Mouse (Mus musculus) embryonic facial prominence, embryonic 10.5 days (tissue): ENCODE results near the gene Gm17324. TPM values are rescaled to one million over a fixed set of nuclear protein-coding genes. Genes with fewer than 3 reads are reported as not detected.
"Not testable (repeated sequence)": the region's sequence is repeated elsewhere in the genome, so short reads cannot be mapped to it uniquely, and the experiment has no call there.

Experiments used
- DNase-seq: peaks from one replicate; pipeline ENCODE4 v3.0.0-alpha.2; 2017; ENCODE audit warnings: low spot score
- H3K27ac ChIP-seq: fragments of 300-500 bp; sonication (generic); replicated peaks from 2 replicates; pipeline ENCODE4 v1.5.1; 2016; ENCODE audit warnings: mild to moderate bottlenecking
- H3K27me3 ChIP-seq: fragments of 300-500 bp; sonication (generic); replicated peaks from 2 replicates; pipeline ENCODE4 v1.6.1; 2016; ENCODE audit warnings: low read depth, mild to moderate bottlenecking; ENCODE audit not compliant: poor library complexity, severe bottlenecking
- H3K36me3 ChIP-seq: fragments of 300-500 bp; sonication (generic); replicated peaks from 2 replicates; pipeline ENCODE4 v1.6.1; 2016; ENCODE audit warnings: mild to moderate bottlenecking, moderate library complexity
- H3K4me1 ChIP-seq: fragments of 300-500 bp; sonication (generic); 2 replicates; pipeline ENCODE4 v1.6.1; 2016
- H3K4me3 ChIP-seq: fragments of 300-500 bp; sonication (generic); 2 replicates; pipeline ENCODE4 v1.5.1; 2016; ENCODE audit warnings: mild to moderate bottlenecking, moderate library complexity
- H3K9me3 ChIP-seq: fragments of 300-500 bp; sonication (generic); 2 replicates; pipeline ENCODE4 v1.6.1; 2016; ENCODE audit warnings: mild to moderate bottlenecking
- WGBS: fragments of 180-500 bp; shearing (Covaris S2); methylation state at CpG from one replicate; pipeline ENCODE4 v1.1.7; 2016; 5-methylcytosine and 5-hydroxymethylcytosine counted together
- polyA plus RNA-seq: library from polyadenylated mRNA; unstranded; fragments of >200 nt; fragmentation: Nextera tagmentation; extraction: Ambion mirVana; gene quantifications from 2 replicates; pipeline ENCODE4 v1.2.1, GENCODE M21; 2016

Gene Gm17324
- polyA plus RNA-seq, 1 experiment from 2014 or later = 0.30 TPM

DNA sequence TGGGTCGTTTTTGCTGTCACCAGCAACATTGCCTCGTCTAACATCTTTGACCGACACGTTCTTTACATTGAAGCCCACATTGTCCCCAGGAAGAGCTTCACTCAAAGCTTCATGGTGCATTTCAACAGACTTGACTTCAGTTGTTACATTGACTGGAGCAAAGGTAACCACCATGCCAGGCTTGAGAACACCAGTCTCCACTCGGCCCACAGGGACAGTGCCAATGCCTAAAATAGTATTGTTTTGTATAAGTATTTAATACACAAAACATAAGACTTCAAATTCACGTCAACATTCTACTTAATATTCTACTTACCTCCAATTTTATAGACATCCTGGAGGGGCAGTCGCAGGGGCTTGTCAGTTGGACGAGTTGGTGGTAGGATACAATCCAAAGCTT, 30.7 kb upstream of the Gm17324 start:
- H3K27ac ChIP-seq, H3K9me3 ChIP-seq, DNase-seq, H3K27me3 ChIP-seq: not testable (repeated sequence)
- H3K36me3 ChIP-seq = peaks cover 55% of the 10 kb centered on the region
- peaks cover 17% of the 10 kb centered on the region for H3K4me1 ChIP-seq
- 33% methylated on average over 8 of the region's 8 CpGs for WGBS
- H3K4me3 ChIP-seq = peak overlapping the region; percentile 78

DNA sequence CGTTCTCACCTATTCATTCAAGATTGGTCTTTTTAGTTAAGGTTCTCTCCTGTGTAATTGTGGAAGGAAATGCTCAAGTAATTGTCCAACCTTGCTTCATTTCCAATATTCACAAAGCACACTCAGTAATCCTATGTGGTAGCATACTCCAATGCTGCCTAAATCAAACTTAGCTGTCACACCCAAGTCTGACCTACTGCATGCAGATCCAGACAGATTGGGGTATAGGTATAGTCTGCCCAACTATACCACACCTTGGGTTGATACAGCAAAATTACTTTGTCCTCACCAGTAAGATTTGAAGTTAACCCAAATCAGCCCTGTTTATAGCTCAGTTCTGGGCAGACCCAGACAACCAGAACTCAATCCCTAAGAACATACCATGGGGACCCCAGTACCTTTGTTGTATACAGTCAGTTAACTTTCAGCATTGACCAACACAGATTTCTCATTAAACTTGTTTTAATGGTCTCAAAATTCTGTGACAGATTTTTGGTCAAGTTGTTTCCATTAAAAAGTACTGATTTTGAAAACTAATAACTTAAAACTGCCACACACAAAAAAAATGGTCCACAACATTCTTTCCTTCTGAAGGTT, 29.5 kb upstream of the Gm17324 start:
- Histone ChIP-seq H3K4me3 (peak overlapping the region; percentile 26; the same call in 1 of the 2 replicates), H3K4me1 (peaks cover 17% of the 10 kb centered on the region), H3K36me3 (peaks cover 67% of the 10 kb centered on the region)
- not testable (repeated sequence) for H3K9me3 ChIP-seq, H3K27me3 ChIP-seq, H3K27ac ChIP-seq, DNase-seq
- 46% methylated on average over 1 of the region's 1 CpGs for WGBS

DNA sequence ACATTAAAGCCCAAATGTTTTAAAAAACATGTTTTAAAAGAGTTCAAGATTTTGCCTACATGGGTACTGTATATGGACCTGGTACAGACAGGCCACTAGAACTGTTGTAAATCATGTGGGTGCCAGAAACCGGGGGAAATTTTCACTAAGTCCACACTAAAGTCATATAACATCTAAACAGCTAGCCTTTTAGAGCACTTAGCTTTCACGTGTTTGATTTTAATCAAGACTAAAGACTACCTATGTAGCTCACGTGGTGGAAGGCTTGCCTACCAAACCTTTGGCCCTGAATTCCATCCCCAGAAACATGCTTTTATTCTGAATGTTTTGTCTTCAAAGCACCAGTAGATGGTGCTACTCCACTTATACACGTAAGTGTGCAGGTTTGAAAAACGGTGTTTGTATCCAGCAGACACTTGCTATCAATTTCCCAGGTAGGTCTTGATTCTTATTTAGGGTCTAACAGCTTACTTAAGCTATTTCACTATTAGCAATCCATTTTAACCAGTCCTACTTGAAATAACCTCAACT, 28.5 kb upstream of the Gm17324 start:
- Histone ChIP-seq H3K27me3 (no peaks in the 10 kb centered on the region), H3K9me3 (no peaks in the 10 kb centered on the region), H3K36me3 (peaks cover 76% of the 10 kb centered on the region), H3K4me3 (no peak overlapping the region), H3K4me1 (peaks cover 11% of the 10 kb centered on the region), H3K27ac (no peak overlapping the region; the same call in 1 of the 2 replicates)
- DNase-seq = peak; percentile 28
- 2% methylated on average over 5 of the region's 5 CpGs for WGBS

DNA sequence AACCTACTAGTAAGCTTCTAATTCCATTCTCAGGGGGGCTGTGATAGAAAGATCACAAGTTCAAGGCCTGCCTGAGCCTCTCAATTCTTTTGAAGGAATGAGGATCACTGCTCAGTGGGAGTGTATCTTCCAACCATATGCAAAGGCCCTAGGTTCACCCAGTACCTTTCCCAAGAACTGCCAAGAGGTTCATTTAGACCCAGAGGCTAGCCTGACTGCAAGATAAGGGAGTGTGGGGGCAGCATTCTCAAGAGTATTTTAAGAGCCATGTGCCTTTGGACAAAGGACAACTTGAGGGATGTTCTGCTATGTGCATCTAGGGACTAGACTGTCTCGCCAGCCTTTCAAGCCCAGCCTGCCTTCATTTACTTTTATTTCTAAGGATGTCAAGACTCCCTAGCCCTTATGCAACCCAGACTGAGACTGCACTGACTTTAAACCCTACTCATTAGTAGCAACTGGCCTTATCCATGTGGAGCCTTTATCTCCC, 28.0 kb upstream of the Gm17324 start:
- DNase-seq = peak; percentile 47
- no peak overlapping the region; the same call in 1 of the 2 replicates for H3K27ac ChIP-seq
- H3K4me3 ChIP-seq = no peak overlapping the region
- H3K36me3 ChIP-seq = peaks cover 81% of the 10 kb centered on the region
- WGBS = 4% methylated on average over 1 of the region's 1 CpGs
- H3K4me1 ChIP-seq = peaks cover 11% of the 10 kb centered on the region
- no peaks in the 10 kb centered on the region for H3K27me3 ChIP-seq
- no peaks in the 10 kb centered on the region for H3K9me3 ChIP-seq

DNA sequence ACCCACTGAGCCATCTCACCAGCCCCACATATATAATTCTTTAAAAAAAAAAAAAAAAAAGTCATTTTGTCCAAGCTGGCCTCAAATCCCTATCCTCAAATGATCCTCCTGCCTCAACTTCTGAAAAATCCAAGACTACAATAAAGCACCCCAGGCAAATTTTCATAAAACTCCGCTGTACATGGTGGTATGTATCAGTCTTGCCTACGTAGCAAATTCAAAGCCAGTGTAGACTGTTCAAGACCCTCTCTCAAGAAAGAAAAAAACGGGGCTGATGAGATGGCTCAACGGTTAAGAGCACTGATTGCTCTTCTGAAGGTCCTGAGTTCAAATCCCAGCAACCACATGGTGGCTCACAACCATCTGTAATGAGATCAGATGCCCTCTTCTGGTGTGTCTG, 27.3 kb upstream of the Gm17324 start:
- Histone ChIP-seq H3K36me3 (peaks cover 84% of the 10 kb centered on the region), H3K9me3 (no peaks in the 10 kb centered on the region), H3K4me1 (peaks cover 11% of the 10 kb centered on the region), H3K27ac (no peak overlapping the region), H3K4me3 (no peak overlapping the region), H3K27me3 (no peaks in the 10 kb centered on the region)
- DNase-seq = peak; percentile 18
- WGBS = 90% methylated on average over 4 of the region's 4 CpGs

DNA sequence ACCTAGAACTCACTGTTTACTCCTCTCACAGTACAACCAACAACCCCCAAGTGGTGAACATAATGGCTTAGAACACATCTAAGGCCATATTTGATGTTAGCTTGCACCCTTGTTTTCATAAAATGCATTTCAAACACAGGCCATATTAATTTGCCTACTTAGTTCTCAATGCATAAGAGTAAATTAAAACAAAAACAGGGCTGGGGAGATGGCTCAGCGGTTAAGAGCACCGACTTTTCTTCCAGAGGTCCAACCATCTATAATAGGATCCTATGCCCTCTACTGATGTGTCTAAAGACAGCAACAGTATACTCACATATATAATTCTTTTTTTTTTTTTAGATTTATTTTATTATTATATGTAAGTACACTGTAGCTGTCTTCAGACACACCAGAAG, 26.8 kb upstream of the Gm17324 start:
- 94% methylated on average over 2 of the region's 2 CpGs for WGBS
- DNase-seq = no peak

DNA sequence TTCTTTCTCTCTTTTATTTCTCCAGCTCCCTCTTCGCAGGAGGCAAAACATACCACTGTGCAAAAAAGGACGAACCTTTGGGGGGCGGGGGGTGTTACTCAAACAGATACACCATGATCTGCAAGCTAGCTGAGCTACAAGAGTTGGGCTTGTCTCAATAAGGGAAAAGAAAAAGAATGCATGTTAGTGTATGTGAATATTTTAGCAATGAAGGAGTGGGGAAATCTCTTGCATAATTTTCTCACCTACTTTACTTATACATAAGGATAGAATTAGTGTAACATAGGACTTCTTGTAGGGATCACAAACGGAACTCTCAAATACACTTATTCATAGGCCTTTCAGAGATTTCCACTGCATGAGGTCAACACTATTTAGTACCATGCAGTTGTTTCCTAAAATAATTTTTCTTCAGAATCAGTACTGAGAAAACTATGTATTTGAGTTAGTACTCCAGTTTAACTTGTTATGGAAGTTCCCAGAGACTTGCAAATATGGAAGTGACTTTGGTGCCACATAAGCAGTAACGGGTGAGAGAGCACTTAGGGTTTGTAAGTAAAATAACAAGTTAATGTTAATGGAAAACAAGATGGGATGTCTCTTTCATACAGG, 26.3 kb upstream of the Gm17324 start:
- Histone ChIP-seq H3K27me3 (no peaks in the 10 kb centered on the region), H3K36me3 (peaks cover 84% of the 10 kb centered on the region), H3K27ac (no peak overlapping the region), H3K4me1 (peaks cover 11% of the 10 kb centered on the region), H3K9me3 (no peaks in the 10 kb centered on the region), H3K4me3 (no peak overlapping the region)
- DNase-seq = no peak
- WGBS = 91% methylated on average over 5 of the region's 5 CpGs

More for the DNA sequence above, 26.8 kb upstream of the Gm17324 start:
- no peak overlapping the region for H3K27ac ChIP-seq
- no peaks in the 10 kb centered on the region for H3K27me3 ChIP-seq
- H3K9me3 ChIP-seq = no peaks in the 10 kb centered on the region
- H3K4me3 ChIP-seq = no peak overlapping the region
- H3K4me1 ChIP-seq = peaks cover 11% of the 10 kb centered on the region
- H3K36me3 ChIP-seq = peaks cover 84% of the 10 kb centered on the region

DNA sequence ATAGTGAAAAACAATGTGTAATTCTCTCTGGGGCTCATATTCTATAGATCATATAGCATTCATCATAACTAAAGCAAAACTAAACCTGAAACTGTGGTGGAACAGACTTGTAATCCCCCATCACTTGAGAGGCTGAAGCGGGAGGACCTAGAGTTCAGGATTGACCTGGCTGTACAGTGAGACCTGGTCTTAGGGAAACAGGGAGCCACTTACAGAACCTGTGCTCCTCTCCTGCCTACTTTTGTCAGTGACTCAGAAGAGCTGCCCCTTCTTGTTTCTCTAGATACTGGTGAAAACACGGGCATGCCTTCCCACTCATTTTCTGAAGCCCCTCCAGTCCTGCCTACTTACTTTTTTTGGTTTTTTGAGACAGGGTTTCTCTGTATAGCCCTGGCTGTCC, 25.7 kb upstream of the Gm17324 start:
- H3K36me3 ChIP-seq = peaks cover 85% of the 10 kb centered on the region
- no peak overlapping the region for H3K4me3 ChIP-seq
- no peaks in the 10 kb centered on the region for H3K9me3 ChIP-seq
- H3K27ac ChIP-seq = no peak overlapping the region
- WGBS = 79% methylated on average over 2 of the region's 2 CpGs
- H3K27me3 ChIP-seq = no peaks in the 10 kb centered on the region
- peaks cover 6% of the 10 kb centered on the region for H3K4me1 ChIP-seq
- no peak for DNase-seq

DNA sequence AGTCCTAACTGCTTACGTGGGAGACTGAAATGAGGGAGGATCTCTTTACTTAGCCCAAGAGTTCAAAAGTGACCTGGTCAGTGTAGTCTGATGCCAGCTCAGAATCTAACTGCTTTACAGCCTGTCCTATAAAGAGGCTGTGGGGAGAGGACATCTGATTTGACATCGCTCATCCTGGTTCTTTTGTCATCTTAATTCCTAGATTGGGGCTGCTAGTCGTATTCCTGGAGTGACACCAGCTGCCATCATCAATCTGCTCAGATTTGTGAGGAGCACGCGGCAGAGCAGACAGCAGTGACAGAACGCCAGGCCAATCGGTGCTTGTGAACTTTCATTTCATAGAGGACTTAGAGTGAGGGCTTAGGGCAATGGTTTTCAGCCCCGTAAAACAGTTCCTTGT, 25.0 kb upstream of the Gm17324 start:
- Histone ChIP-seq H3K27me3 (no peaks in the 10 kb centered on the region), H3K9me3 (no peaks in the 10 kb centered on the region), H3K36me3 (peaks cover 85% of the 10 kb centered on the region), H3K4me1 (no peaks in the 10 kb centered on the region), H3K27ac (no peak overlapping the region), H3K4me3 (no peak overlapping the region)
- 89% methylated on average over 8 of the region's 8 CpGs for WGBS
- no peak for DNase-seq

DNA sequence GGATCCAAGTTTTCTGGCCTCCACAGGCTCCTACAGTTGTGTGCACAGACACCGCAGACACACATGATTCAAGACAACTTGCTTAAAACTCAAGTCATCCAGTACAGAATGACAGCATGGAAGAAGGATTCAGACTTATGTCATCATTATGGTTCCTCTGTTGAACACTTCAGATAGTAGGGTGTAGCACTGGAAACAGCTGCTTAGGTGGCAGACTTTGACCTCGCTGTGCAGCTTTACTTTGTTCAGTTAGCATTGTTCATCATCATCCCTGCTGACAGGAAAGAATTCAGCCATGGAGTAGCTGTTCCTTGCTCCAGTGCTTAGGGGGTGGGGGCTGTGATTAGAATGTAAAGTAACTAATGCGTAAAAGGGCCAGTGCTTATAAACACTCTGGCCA, 17.1 kb upstream of the Gm17324 start:
- DNase-seq = no peak
- no peaks in the 10 kb centered on the region for H3K4me1 ChIP-seq
- no peaks in the 10 kb centered on the region for H3K9me3 ChIP-seq
- peaks cover 98% of the 10 kb centered on the region for H3K36me3 ChIP-seq
- WGBS = 94% methylated on average over 3 of the region's 3 CpGs
- no peak overlapping the region for H3K4me3 ChIP-seq
- no peak overlapping the region for H3K27ac ChIP-seq
- H3K27me3 ChIP-seq = no peaks in the 10 kb centered on the region

DNA sequence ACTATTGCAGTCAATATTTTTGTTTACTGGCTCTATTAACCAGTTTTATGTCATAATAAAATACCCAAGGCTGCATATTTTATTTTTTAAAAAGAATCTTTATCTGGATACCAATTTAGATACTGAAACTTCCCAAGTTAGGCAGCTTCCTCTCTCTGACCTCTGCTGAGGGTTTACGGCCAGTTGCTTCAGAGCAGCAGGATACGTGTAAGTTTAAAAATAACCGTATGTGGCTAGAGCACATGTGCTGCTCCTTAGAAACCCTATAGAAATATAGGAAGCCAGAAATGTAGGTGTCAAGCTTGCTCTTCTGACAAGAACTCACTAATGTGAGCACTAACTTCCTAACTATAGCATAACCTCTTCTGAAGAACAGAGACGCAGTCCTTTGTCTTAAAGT, 14.8 kb upstream of the Gm17324 start:
- Histone ChIP-seq H3K27me3 (no peaks in the 10 kb centered on the region), H3K27ac (no peak overlapping the region), H3K4me1 (no peaks in the 10 kb centered on the region), H3K36me3 (peaks cover 92% of the 10 kb centered on the region), H3K9me3 (no peaks in the 10 kb centered on the region), H3K4me3 (no peak overlapping the region)
- no peak for DNase-seq
- 96% methylated on average over 4 of the region's 4 CpGs for WGBS

DNA sequence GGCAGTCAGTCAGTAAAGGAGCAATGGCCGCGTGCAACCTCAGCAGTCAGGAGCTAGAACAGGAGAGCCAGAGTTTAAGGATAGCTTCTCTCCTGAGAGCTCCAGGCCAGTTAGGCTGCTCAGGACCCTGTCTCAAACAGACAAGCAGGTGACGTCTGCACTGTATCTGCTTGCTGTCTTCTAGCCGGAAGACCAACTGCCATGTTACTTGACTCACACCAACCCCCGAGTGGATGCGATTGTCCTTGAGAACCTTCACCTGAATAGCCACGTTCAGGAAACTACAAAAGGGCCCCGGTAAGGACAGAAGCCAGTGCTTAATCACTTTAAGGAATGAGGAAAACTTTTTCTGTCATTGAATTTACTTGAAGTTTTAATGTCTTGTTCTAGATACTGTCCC, 8.4 kb upstream of the Gm17324 start:
- Histone ChIP-seq H3K4me1 (no peaks in the 10 kb centered on the region), H3K9me3 (no peaks in the 10 kb centered on the region), H3K36me3 (peaks cover 83% of the 10 kb centered on the region), H3K27ac (no peak overlapping the region), H3K4me3 (no peak overlapping the region), H3K27me3 (no peaks in the 10 kb centered on the region)
- WGBS = 90% methylated on average over 8 of the region's 8 CpGs
- DNase-seq = no peak

DNA sequence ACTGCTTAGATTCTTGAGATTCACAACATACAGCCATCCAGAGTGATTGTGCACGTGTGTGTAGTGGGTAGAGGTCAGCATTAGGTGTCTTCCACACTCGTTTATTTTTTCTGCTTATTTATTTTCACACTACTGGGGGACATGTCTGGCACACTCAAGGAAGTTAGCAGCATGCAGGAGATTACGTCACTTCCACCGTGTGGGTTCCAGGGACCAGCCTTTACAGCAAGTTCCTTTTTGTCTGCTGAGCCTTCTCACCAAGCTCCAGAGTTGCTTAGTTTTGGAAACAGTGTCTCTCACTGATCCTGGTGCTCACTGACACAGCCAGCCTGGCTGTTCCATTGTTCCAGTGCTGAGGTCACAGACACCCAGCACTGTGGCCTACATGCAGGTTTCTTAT, 2.8 kb upstream of the Gm17324 start:
- DNase-seq = no peak
- Histone ChIP-seq H3K27me3 (peaks cover 10% of the 10 kb centered on the region), H3K27ac (no peak overlapping the region), H3K9me3 (no peaks in the 10 kb centered on the region), H3K4me3 (no peak overlapping the region), H3K36me3 (peaks cover 48% of the 10 kb centered on the region), H3K4me1 (peaks cover 13% of the 10 kb centered on the region)
- WGBS = 85% methylated on average over 4 of the region's 4 CpGs
